Mouse (Mus musculus): ENCODE results near the gene Ppp4r2. TPM values are rescaled to one million over a fixed set of nuclear protein-coding genes. Genes with fewer than 3 reads are reported as not detected.
A peak's percentile ranks its signal among the peaks of the same experiment; 100 is the strongest.

Ppp4r2 gene
- polyA plus RNA-seq, 1 experiment, result 19.1 TPM

- no peak overlapping the region for H3K4me2 ChIP-seq (ENCODE audit: low read depth)
- no peaks in the 10 kb centered on the region for H3K36me3 ChIP-seq (ENCODE audit: control insufficient read depth, insufficient read depth)
- H3K79me2 ChIP-seq (ENCODE audit: control insufficient read depth, insufficient read depth), result no peaks in the 10 kb centered on the region
- no peak overlapping the region for H3K4me3 ChIP-seq
- TF ChIP-seq MYOG (IDR thresholded peaks at IDR 0.05; ENCODE audit: control insufficient read depth in 1 of 3, insufficient read depth in 1 of 3, insufficient read length in 2 of 3, low read depth in 2 of 3), result no peak
- no peak for TF ChIP-seq MYOD1 (IDR thresholded peaks at IDR 0.05; ENCODE audit: control insufficient read depth in 1 of 3, insufficient read length in 2 of 3, low read depth in 2 of 3)
- no peak for TF ChIP-seq TCF12 (IDR thresholded peaks at IDR 0.05; ENCODE audit: insufficient read depth, poor library complexity, severe bottlenecking)
- no peak for TF ChIP-seq REST (IDR thresholded peaks at IDR 0.05; ENCODE audit: insufficient read depth, insufficient read length)
- no peak for TF ChIP-seq USF1 (IDR thresholded peaks at IDR 0.05; ENCODE audit: low read depth)
- TF ChIP-seq CEBPB (IDR thresholded peaks at IDR 0.05; ENCODE audit: insufficient read depth, poor library complexity, severe bottlenecking), result no peak
- no peak for TF ChIP-seq TCF3 (IDR thresholded peaks at IDR 0.05; ENCODE audit: insufficient read length, low read depth)
- H3ac ChIP-seq (ENCODE audit: control insufficient read depth, insufficient read length), result no peak overlapping the region
- no peaks in the 10 kb centered on the region for H3K27me3 ChIP-seq (ENCODE audit: control insufficient read depth, insufficient read depth, insufficient read length)
Measured at GRCm38 (mm10) chr6:100795797-100796196, 37.6 kb upstream of the Ppp4r2 start.

DNA sequence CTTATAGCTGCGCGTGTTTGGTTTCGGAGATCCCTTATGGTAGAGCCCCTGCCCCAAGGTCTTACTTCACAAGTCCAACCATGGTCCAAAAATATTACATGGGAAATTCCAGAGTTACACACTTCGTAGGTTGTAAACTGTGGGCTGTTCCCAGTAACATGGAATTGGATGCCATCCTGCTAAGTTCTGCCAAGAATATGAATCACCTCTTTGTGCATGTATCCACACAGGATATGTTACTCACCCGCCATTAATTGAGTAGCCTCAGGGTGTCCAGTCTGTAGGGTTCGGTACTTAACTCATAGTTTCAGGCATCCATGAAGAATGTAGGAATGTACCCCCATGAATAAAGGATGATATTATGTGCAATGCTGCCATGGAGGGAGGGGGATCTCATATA, 34.1 kb upstream of the Ppp4r2 start:
- Histone ChIP-seq H3K4me2 (ENCODE audit: low read depth) (peak overlapping the region; percentile 74), H3K36me3 (ENCODE audit: control insufficient read depth, insufficient read depth) (no peaks in the 10 kb centered on the region), H3K79me2 (ENCODE audit: control insufficient read depth, insufficient read depth) (no peaks in the 10 kb centered on the region), H3K27me3 (ENCODE audit: control insufficient read depth, insufficient read depth, insufficient read length) (no peaks in the 10 kb centered on the region), H3K4me3 (no peak overlapping the region), H3ac (ENCODE audit: control insufficient read depth, insufficient read length) (no peak overlapping the region)
- TF ChIP-seq MAX (IDR thresholded peaks at IDR 0.05; ENCODE audit: low read depth) (no peak), SRF (IDR thresholded peaks at IDR 0.05; ENCODE audit: control insufficient read depth, insufficient read length, low read depth) (no peak), MYOG (IDR thresholded peaks at IDR 0.05; ENCODE audit: control insufficient read depth in 1 of 3, insufficient read depth in 1 of 3, insufficient read length in 2 of 3, low read depth in 2 of 3) (no peak)

DNA sequence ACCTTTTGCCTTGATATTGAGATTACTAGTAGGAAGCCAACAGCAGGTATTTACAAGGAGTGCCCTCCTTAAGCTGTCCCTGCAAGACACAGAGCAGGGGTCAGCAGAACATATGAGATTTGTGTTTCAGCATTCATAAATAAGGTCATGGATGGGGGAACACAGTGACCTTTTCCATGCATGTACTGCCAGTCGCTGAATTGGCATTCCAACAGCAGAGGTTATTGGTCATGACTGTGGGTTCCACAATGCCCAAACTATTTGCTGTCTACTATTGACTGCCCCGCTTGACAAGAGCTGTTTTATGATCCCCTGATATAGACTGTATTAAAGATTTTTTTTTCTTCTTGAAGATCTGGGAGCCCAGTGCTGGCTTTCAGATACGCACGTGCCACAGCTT, 33.7 kb upstream of the Ppp4r2 start:
- no peaks in the 10 kb centered on the region for H3K36me3 ChIP-seq (ENCODE audit: control insufficient read depth, insufficient read depth)
- H3K4me3 ChIP-seq, result no peak overlapping the region
- no peak overlapping the region for H3ac ChIP-seq (ENCODE audit: control insufficient read depth, insufficient read length)
- H3K27me3 ChIP-seq (ENCODE audit: control insufficient read depth, insufficient read depth, insufficient read length), result no peaks in the 10 kb centered on the region
- TF ChIP-seq E2F4 (IDR thresholded peaks at IDR 0.05; ENCODE audit: insufficient read depth), result no peak
- no peaks in the 10 kb centered on the region for H3K79me2 ChIP-seq (ENCODE audit: control insufficient read depth, insufficient read depth)
- H3K4me2 ChIP-seq (ENCODE audit: low read depth), result peak overlapping the region; percentile 74

DNA sequence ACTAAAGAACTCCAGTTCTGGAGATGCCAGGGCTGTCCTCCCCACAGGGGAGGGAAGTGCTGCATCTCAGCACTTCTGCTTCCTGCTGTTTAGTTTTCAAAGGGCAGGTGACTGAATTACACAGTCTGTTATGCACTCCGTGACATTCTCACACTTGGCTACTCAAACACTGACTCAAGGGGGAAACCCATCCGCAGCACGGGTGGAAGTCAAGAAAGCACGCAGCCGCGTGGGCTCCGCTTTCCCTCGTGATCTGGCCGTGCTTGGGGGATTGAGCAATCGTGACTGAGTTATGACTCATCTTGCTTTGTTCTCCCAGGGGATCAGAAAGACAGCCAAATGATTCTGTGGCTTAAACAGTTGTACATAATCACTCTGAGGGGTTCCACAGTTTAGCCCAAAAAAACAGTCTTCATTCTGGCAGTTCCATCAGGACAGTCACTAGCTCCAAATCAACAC, 32.9 kb upstream of the Ppp4r2 start:
- H3K27me3 ChIP-seq (ENCODE audit: control insufficient read depth, insufficient read depth, insufficient read length), result no peaks in the 10 kb centered on the region
- H3K4me3 ChIP-seq, result no peak overlapping the region
- TF ChIP-seq TCF3 (IDR thresholded peaks at IDR 0.05; ENCODE audit: insufficient read length, low read depth) (no peak), TCF12 (IDR thresholded peaks at IDR 0.05; ENCODE audit: insufficient read depth, poor library complexity, severe bottlenecking) (no peak), USF1 (IDR thresholded peaks at IDR 0.05; ENCODE audit: low read depth) (peak; percentile 64), MYOG (IDR thresholded peaks at IDR 0.05; ENCODE audit: control insufficient read depth in 1 of 3, insufficient read depth in 1 of 3, insufficient read length in 2 of 3, low read depth in 2 of 3) (peak in 1 of 3 experiments; percentile 37), POLR2AphosphoS2 (IDR thresholded peaks at IDR 0.05; ENCODE audit: insufficient read length, low read depth) (no peak), CEBPB (IDR thresholded peaks at IDR 0.05; ENCODE audit: insufficient read depth, poor library complexity, severe bottlenecking) (peak; percentile 100), SRF (IDR thresholded peaks at IDR 0.05; ENCODE audit: control insufficient read depth, insufficient read length, low read depth) (peak; percentile 7), MAX (IDR thresholded peaks at IDR 0.05; ENCODE audit: low read depth) (peak; percentile 73), REST (IDR thresholded peaks at IDR 0.05; ENCODE audit: insufficient read depth, insufficient read length) (no peak), MYOD1 (IDR thresholded peaks at IDR 0.05; ENCODE audit: control insufficient read depth in 1 of 3, insufficient read length in 2 of 3, low read depth in 2 of 3) (peak in 1 of 3 experiments; percentile 29), E2F4 (IDR thresholded peaks at IDR 0.05; ENCODE audit: insufficient read depth) (no peak), POLR2A (IDR thresholded peaks at IDR 0.05; ENCODE audit: insufficient read length, low read depth) (no peak)
- no peaks in the 10 kb centered on the region for H3K36me3 ChIP-seq (ENCODE audit: control insufficient read depth, insufficient read depth)
- peak overlapping the region; percentile 74 for H3K4me2 ChIP-seq (ENCODE audit: low read depth)
- H3ac ChIP-seq (ENCODE audit: control insufficient read depth, insufficient read length), result no peak overlapping the region
- no peaks in the 10 kb centered on the region for H3K79me2 ChIP-seq (ENCODE audit: control insufficient read depth, insufficient read depth)

GRCm38 (mm10) chr6:100802381-100803083, 30.9 kb upstream of the Ppp4r2 start:
- Histone ChIP-seq H3ac (ENCODE audit: control insufficient read depth, insufficient read length) (no peak overlapping the region), H3K4me3 (no peak overlapping the region), H3K4me2 (ENCODE audit: low read depth) (no peak overlapping the region), H3K27me3 (ENCODE audit: control insufficient read depth, insufficient read depth, insufficient read length) (no peaks in the 10 kb centered on the region), H3K36me3 (ENCODE audit: control insufficient read depth, insufficient read depth) (no peaks in the 10 kb centered on the region), H3K79me2 (ENCODE audit: control insufficient read depth, insufficient read depth) (no peaks in the 10 kb centered on the region)
- TF ChIP-seq MYOD1 (IDR thresholded peaks at IDR 0.05; ENCODE audit: control insufficient read depth in 1 of 3, insufficient read length in 2 of 3, low read depth in 2 of 3) (no peak), REST (IDR thresholded peaks at IDR 0.05; ENCODE audit: insufficient read depth, insufficient read length) (no peak), POLR2AphosphoS2 (IDR thresholded peaks at IDR 0.05; ENCODE audit: insufficient read length, low read depth) (no peak), TCF12 (IDR thresholded peaks at IDR 0.05; ENCODE audit: insufficient read depth, poor library complexity, severe bottlenecking) (no peak), E2F4 (IDR thresholded peaks at IDR 0.05; ENCODE audit: insufficient read depth) (no peak), MAX (IDR thresholded peaks at IDR 0.05; ENCODE audit: low read depth) (no peak), MYOG (IDR thresholded peaks at IDR 0.05; ENCODE audit: control insufficient read depth in 1 of 3, insufficient read depth in 1 of 3, insufficient read length in 2 of 3, low read depth in 2 of 3) (no peak), CEBPB (IDR thresholded peaks at IDR 0.05; ENCODE audit: insufficient read depth, poor library complexity, severe bottlenecking) (no peak)
